10 mouse cellular contexts compared by ENCODE assay signal in genomic region chr14:103468691-103469463, GRCm38 (mm10). TPM values are rescaled to one million over a fixed set of nuclear protein-coding genes. Genes with fewer than 3 reads are reported as not detected.
DNase-seq lines count a peak whose midpoint lies in the region; ATAC-seq and TF ChIP-seq lines count a peak whose summit lies in the region.
"Had no signal": no experiment of that assay in that cellular context is flagged by ENCODE, and none has a peak within 500 bp of the region (broad histone marks: within the 10 kb centered on the region; RNA-seq: fewer than 3 reads in every experiment).

No protein-coding gene starts in this region.

- H3K9ac ChIP-seq in midbrain, embryonic 11.5 days (ENCODE audit: low read length), result no peak overlapping the region
- no peak overlapping the region for H3K9ac ChIP-seq in midbrain, embryonic 16.5 days (ENCODE audit: low read depth, low read length)
- H3K9ac ChIP-seq in kidney, embryonic 16.5 days (replicated peaks; ENCODE audit: low read length), result no peak overlapping the region
- H3K9ac ChIP-seq: forebrain, embryonic 12.5 days; midbrain, embryonic 12.5 days had no signal

- no peak for TF ChIP-seq CTCF in gastrocnemius, adult 2 months (IDR thresholded peaks at IDR 0.05)
- no peak for TF ChIP-seq CTCF in olfactory bulb, adult 2 months (IDR thresholded peaks at IDR 0.05; ENCODE audit: insufficient read depth, low read depth, low read length)

- intact Hi-C loops in gastrocnemius, adult 2 months (cut with DNase I), result loop anchor here (2.0 kb wide), 1 partner anchor 120 kb away; no protein-coding TSS in a partner anchor

- H3K4me3 ChIP-seq in gastrocnemius, adult 2 months, result peak overlapping the region; percentile 67
- no peak overlapping the region for H3K4me3 ChIP-seq in midbrain, embryonic 11.5 days (ENCODE audit: low read depth, low read length)
- no peak overlapping the region for H3K4me3 ChIP-seq in midbrain, embryonic 16.5 days (ENCODE audit: low read depth, low read length)
- H3K4me3 ChIP-seq in olfactory bulb, adult 2 months (ENCODE audit: insufficient read depth, low read depth, low read length), result peak overlapping the region; percentile 38; the same call in 1 of the 2 replicates
- H3K4me3 ChIP-seq in kidney, embryonic 16.5 days (ENCODE audit: low read length), result no peak overlapping the region; the same call in 1 of the 2 replicates
- H3K4me3 ChIP-seq: forebrain, embryonic 12.5 days; midbrain, embryonic 12.5 days had no signal

- H3K4me1 ChIP-seq in midbrain, embryonic 11.5 days (ENCODE audit: control insufficient read depth, insufficient read depth, low read length), result 0 out of 2 replicates have a peak, but pooled peaks cover 3% of the 10 kb centered on the region
- H3K4me1 ChIP-seq in midbrain, embryonic 16.5 days (ENCODE audit: control insufficient read depth, insufficient read depth, low read length), result peaks cover 2% of the 10 kb centered on the region
- H3K4me1 ChIP-seq in olfactory bulb, adult 2 months (ENCODE audit: control insufficient read depth, insufficient read depth, low read length), result peaks cover 4% of the 10 kb centered on the region
- H3K4me1 ChIP-seq in kidney, embryonic 16.5 days (ENCODE audit: insufficient read depth, low read length), result no peaks in the 10 kb centered on the region

- H3K9me3 ChIP-seq in midbrain, embryonic 11.5 days (ENCODE audit: control insufficient read depth, low read length), result no peaks in the 10 kb centered on the region
- no peaks in the 10 kb centered on the region for H3K9me3 ChIP-seq in midbrain, embryonic 16.5 days (replicated peaks; ENCODE audit: control insufficient read depth, low read length, poor library complexity, severe bottlenecking)
- H3K9me3 ChIP-seq in kidney, embryonic 16.5 days (ENCODE audit: low read length), result no peaks in the 10 kb centered on the region
- H3K9me3 ChIP-seq: forebrain, embryonic 12.5 days; midbrain, embryonic 12.5 days had no signal

- H3K27ac ChIP-seq in gastrocnemius, adult 2 months, result peak overlapping the region; percentile 91
- H3K27ac ChIP-seq in midbrain, embryonic 11.5 days (ENCODE audit: low read depth, low read length), result no peak overlapping the region
- H3K27ac ChIP-seq in midbrain, embryonic 16.5 days (ENCODE audit: low read length), result no peak overlapping the region
- no peak overlapping the region for H3K27ac ChIP-seq in olfactory bulb, adult 2 months (ENCODE audit: insufficient read depth, low read depth, low read length)
- H3K27ac ChIP-seq in kidney, embryonic 16.5 days (ENCODE audit: low read length), result no peak overlapping the region
- H3K27ac ChIP-seq: forebrain, embryonic 12.5 days; midbrain, embryonic 12.5 days had no signal

- DNase-seq in gastrocnemius, adult 2 months, result peak; percentile 39
- DNase-seq in gastrocnemius, postnatal 10 days, result no peak
- peak; percentile 82 for DNase-seq in midbrain, embryonic 11.5 days (ENCODE audit: low spot score, missing footprints)
- peak; percentile 76 for DNase-seq in brain, adult 2 months (ENCODE audit: low read depth, low spot score)
- no peak for DNase-seq in testis, postnatal 14 days (ENCODE audit: low spot score)

- no peaks in the 10 kb centered on the region for H3K36me3 ChIP-seq in midbrain, embryonic 11.5 days (ENCODE audit: control insufficient read depth, insufficient read depth, low read length)
- no peaks in the 10 kb centered on the region for H3K36me3 ChIP-seq in midbrain, embryonic 16.5 days (ENCODE audit: control insufficient read depth, insufficient read depth, low read length)
- no peaks in the 10 kb centered on the region for H3K36me3 ChIP-seq in kidney, embryonic 16.5 days (ENCODE audit: insufficient read depth, low read length)
- H3K36me3 ChIP-seq: forebrain, embryonic 12.5 days; midbrain, embryonic 12.5 days had no signal

- no peak for ATAC-seq in midbrain, embryonic 11.5 days (ENCODE audit: low FRiP score)
- ATAC-seq in midbrain, embryonic 16.5 days, result no peak
- no peak for ATAC-seq in kidney, embryonic 16.5 days (ENCODE audit: low FRiP score, low TSS enrichment)

- no peaks in the 10 kb centered on the region for H3K27me3 ChIP-seq in midbrain, embryonic 11.5 days (ENCODE audit: control insufficient read depth, insufficient read depth, low read length)
- no peaks in the 10 kb centered on the region for H3K27me3 ChIP-seq in midbrain, embryonic 16.5 days (ENCODE audit: control insufficient read depth, insufficient read depth, low read depth, low read length)
- H3K27me3 ChIP-seq in kidney, embryonic 16.5 days (ENCODE audit: insufficient read depth, low read length), result no peaks in the 10 kb centered on the region
- H3K27me3 ChIP-seq: forebrain, embryonic 12.5 days; midbrain, embryonic 12.5 days had no signal

- no peak for TF ChIP-seq POLR2A in olfactory bulb, adult 2 months (IDR thresholded peaks at IDR 0.05; ENCODE audit: insufficient read depth, low read depth, low read length)

- WGBS in midbrain, embryonic 11.5 days, result 87% methylated on average over 12 of the region's 12 CpGs
- WGBS in midbrain, embryonic 16.5 days, result 88% methylated on average over 12 of the region's 12 CpGs
- WGBS in olfactory bulb, adult 2 months, result 60% methylated on average over 12 of the region's 12 CpGs
- 70% methylated on average over 12 of the region's 12 CpGs for WGBS in kidney, embryonic 16.5 days

- no peak overlapping the region for H3K4me2 ChIP-seq in midbrain, embryonic 11.5 days
- no peak overlapping the region for H3K4me2 ChIP-seq in midbrain, embryonic 16.5 days (ENCODE audit: low read length)
- no peak overlapping the region for H3K4me2 ChIP-seq in kidney, embryonic 16.5 days (replicated peaks; ENCODE audit: low read depth, low read length)
- H3K4me2 ChIP-seq: forebrain, embryonic 12.5 days; midbrain, embryonic 12.5 days had no signal

RNA-seq across cellular contexts. Expression of gene Scel, which starts 44.3 kb away (rescaled TPM):
- total RNA-seq in gastrocnemius, adult 2 months (2021), result under 1 TPM; 0.10 to 0.20 TPM
- total RNA-seq in gastrocnemius, postnatal 10 days (2021), result under 1 TPM in 1 of 2 experiments, not detected in 1; 0.14 TPM
- 0.11 and 0.33 TPM in 2 replicates for polyA plus RNA-seq in midbrain, embryonic 11.5 days (2014; fragmentation: Nextera tagmentation; extraction: Ambion mirVana)
- polyA plus RNA-seq in midbrain, embryonic 16.5 days (2015; fragmentation: Nextera tagmentation; extraction: Ambion mirVana), result 0.16 and 0.34 TPM in 2 replicates
- polyA plus RNA-seq in olfactory bulb, adult 2 months (2012; ENCODE audit: insufficient read depth, insufficient read length, low replicate concordance, missing spikeins), result not detected in 2 replicates
- 2.2 and 2.7 TPM in 2 replicates for polyA plus RNA-seq in kidney, embryonic 16.5 days (2015; fragmentation: Nextera tagmentation; extraction: Ambion mirVana)

Comparison
In these comparisons a context has a peak if more than half of its experiments do, and no peak if none do; other contexts are left out.
1. DNase-seq: peak in gastrocnemius, adult 2 months (single experiment), midbrain, embryonic 11.5 days (single experiment) and brain, adult 2 months (single experiment); none in gastrocnemius, postnatal 10 days (single experiment) and testis, postnatal 14 days (single experiment).
2. H3K4me3 ChIP-seq: peak in gastrocnemius, adult 2 months (single experiment) and olfactory bulb, adult 2 months (single experiment); none in midbrain, embryonic 11.5 days (single experiment), midbrain, embryonic 16.5 days (single experiment) and kidney, embryonic 16.5 days (single experiment).